Mouse (Mus musculus): ENCODE data around the gene Krt80.

DNA sequence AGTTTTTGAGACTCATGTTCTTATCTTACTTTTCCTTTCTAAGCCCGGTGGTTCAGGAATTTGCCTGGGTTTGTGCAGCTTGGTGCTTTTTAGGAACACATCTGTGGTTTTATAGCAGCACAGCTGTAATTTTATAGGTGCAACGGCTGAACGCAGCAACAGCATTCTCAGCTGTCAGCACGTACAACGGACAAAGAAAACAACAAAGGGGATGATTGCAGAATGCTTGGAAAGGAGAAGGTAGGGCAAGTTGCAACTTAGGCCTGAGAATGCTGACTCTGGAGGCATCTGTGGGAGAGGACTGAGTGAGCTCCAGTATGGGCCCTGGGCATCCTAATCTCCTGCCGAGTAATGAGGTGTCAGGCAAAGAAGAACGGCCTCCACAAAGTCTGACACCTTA is 26.5 kb upstream of the Krt80 start:
- TF ChIP-seq CTCF (IDR thresholded peaks at IDR 0.05) (no peak), EP300 (IDR thresholded peaks at IDR 0.05) (no peak)

Measured in lung, postnatal 0 days (tissue).